Mouse (Mus musculus): ENCODE measurements around the gene Pfdn2. TPM values are rescaled to one million over a fixed set of nuclear protein-coding genes. Genes with fewer than 3 reads are reported as not detected.

Gene Pfdn2
- polyA plus RNA-seq, 1 experiment from 2014 or later: 99.2 TPM

GRCm38 (mm10) chr1:171328244-171328643 lies 17.2 kb upstream of the Pfdn2 start:
- H3K4me1 ChIP-seq (ENCODE audit: insufficient read depth, low read length): peaks cover 25% of the 10 kb centered on the region
- 24% methylated on average over 9 of the region's 9 CpGs for WGBS
- peak overlapping the region; percentile 100 for H3K27ac ChIP-seq (ENCODE audit: low read length)
- ATAC-seq (ENCODE audit: low FRiP score, low TSS enrichment): no peak
- no peaks in the 10 kb centered on the region for H3K9me3 ChIP-seq (ENCODE audit: low read length)
- 0 out of 2 replicates have a peak, but pooled peaks cover 5% of the 10 kb centered on the region for H3K36me3 ChIP-seq (ENCODE audit: insufficient read depth, low read length)
- peak overlapping the region; percentile 98 for H3K9ac ChIP-seq (replicated peaks; ENCODE audit: low read length)
- peak overlapping the region; percentile 92 for H3K4me2 ChIP-seq (replicated peaks; ENCODE audit: low read depth, low read length)
- H3K27me3 ChIP-seq (ENCODE audit: insufficient read depth, low read length): no peaks in the 10 kb centered on the region
- peak overlapping the region; percentile 87 for H3K4me3 ChIP-seq (ENCODE audit: low read length)

DNA sequence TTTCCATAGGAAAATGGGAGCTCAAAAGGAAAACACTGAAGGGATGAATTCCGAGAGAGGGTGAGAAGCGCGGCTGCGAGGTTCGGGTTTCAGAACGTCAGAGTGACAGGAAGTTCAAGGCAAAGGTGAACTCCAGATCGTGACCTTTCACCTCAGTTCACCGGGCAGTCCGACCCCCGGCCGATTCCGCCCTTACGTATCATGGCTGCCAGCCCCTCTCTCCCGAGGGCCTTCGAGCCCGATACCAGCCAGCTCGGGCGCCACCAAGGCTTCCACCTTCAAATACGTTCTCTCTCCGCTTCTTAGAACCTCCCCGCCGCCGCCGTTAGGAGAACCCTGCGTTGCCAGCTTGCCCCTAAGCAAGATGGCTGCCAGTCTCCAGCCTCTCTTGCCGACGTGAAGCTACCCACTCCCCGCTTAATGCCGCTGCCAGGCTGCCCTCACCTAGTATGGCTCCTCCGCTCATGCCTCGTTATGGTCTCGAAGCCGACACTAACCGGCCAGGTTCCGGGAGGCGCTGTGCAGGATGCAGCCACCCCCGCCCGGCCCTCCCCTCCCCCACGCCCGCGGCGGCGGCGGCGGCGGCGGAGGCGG lies 16.5 kb upstream of the Pfdn2 start, which contains the start of gene Dedd:
Gene Dedd, plus strand, starts transcription at position 307 of the 594 bp plus-strand sequence.
- 1% methylated on average over 43 of the region's 48 CpGs for WGBS
- 0 out of 2 replicates have a peak, but pooled peaks cover 9% of the 10 kb centered on the region for H3K36me3 ChIP-seq (ENCODE audit: insufficient read depth, low read length)
- H3K27me3 ChIP-seq (ENCODE audit: insufficient read depth, low read length): no peaks in the 10 kb centered on the region
- H3K9me3 ChIP-seq (ENCODE audit: low read length): no peaks in the 10 kb centered on the region
- peak within 1 kb of the TSS; percentile 100 for H3K27ac ChIP-seq (ENCODE audit: low read length)
- peak within 1 kb of the TSS; percentile 87 for H3K4me3 ChIP-seq (ENCODE audit: low read length)
- peak within 1 kb of the TSS; percentile 92 for H3K4me2 ChIP-seq (replicated peaks; ENCODE audit: low read depth, low read length)
- ATAC-seq (ENCODE audit: low FRiP score, low TSS enrichment): peak; percentile 94
- peak within 1 kb of the TSS; percentile 98 for H3K9ac ChIP-seq (replicated peaks; ENCODE audit: low read length)
- H3K4me1 ChIP-seq (ENCODE audit: insufficient read depth, low read length): peaks cover 25% of the 10 kb centered on the region

GRCm38 (mm10) chr1:171329433-171330215 lies 15.8 kb upstream of the Pfdn2 start:
- Histone ChIP-seq H3K36me3 (ENCODE audit: insufficient read depth, low read length) (0 out of 2 replicates have a peak, but pooled peaks cover 9% of the 10 kb centered on the region), H3K4me2 (replicated peaks; ENCODE audit: low read depth, low read length) (peak overlapping the region; percentile 92), H3K9ac (replicated peaks; ENCODE audit: low read length) (peak overlapping the region; percentile 98), H3K27me3 (ENCODE audit: insufficient read depth, low read length) (no peaks in the 10 kb centered on the region), H3K4me3 (ENCODE audit: low read length) (peak overlapping the region; percentile 87), H3K4me1 (ENCODE audit: insufficient read depth, low read length) (peaks cover 25% of the 10 kb centered on the region), H3K9me3 (ENCODE audit: low read length) (no peaks in the 10 kb centered on the region), H3K27ac (ENCODE audit: low read length) (peak overlapping the region; percentile 100)
- peak; percentile 88 for ATAC-seq (ENCODE audit: low FRiP score, low TSS enrichment)
- WGBS: under 1% methylated on average over 39 of the region's 61 CpGs

- no peaks in the 10 kb centered on the region for H3K27me3 ChIP-seq (ENCODE audit: insufficient read depth, low read length)
- ATAC-seq (ENCODE audit: low FRiP score, low TSS enrichment): no peak
- H3K36me3 ChIP-seq (ENCODE audit: insufficient read depth, low read length): 0 out of 2 replicates have a peak, but pooled peaks cover 9% of the 10 kb centered on the region
- peak overlapping the region; percentile 100 for H3K27ac ChIP-seq (ENCODE audit: low read length)
- no peaks in the 10 kb centered on the region for H3K9me3 ChIP-seq (ENCODE audit: low read length)
- H3K4me2 ChIP-seq (replicated peaks; ENCODE audit: low read depth, low read length): peak overlapping the region; percentile 92
- peaks cover 25% of the 10 kb centered on the region for H3K4me1 ChIP-seq (ENCODE audit: insufficient read depth, low read length)
- H3K9ac ChIP-seq (replicated peaks; ENCODE audit: low read length): peak overlapping the region; percentile 98
- WGBS: under 1% methylated on average over 4 of the region's 4 CpGs
- H3K4me3 ChIP-seq (ENCODE audit: low read length): peak overlapping the region; percentile 87
Observed at GRCm38 (mm10) chr1:171330216-171330560, 15.3 kb upstream of the Pfdn2 start.

GRCm38 (mm10) chr1:171342262-171343207 lies 2.9 kb upstream of the Pfdn2 start:
- Histone ChIP-seq H3K27ac (ENCODE audit: low read length) (no peak overlapping the region), H3K4me2 (replicated peaks; ENCODE audit: low read depth, low read length) (no peak overlapping the region), H3K36me3 (ENCODE audit: insufficient read depth, low read length) (peaks cover 46% of the 10 kb centered on the region), H3K9me3 (ENCODE audit: low read length) (no peaks in the 10 kb centered on the region), H3K4me1 (ENCODE audit: insufficient read depth, low read length) (peaks cover 21% of the 10 kb centered on the region), H3K9ac (replicated peaks; ENCODE audit: low read length) (no peak overlapping the region), H3K27me3 (ENCODE audit: insufficient read depth, low read length) (no peaks in the 10 kb centered on the region), H3K4me3 (ENCODE audit: low read length) (no peak overlapping the region)
- 89% methylated on average over 16 of the region's 16 CpGs for WGBS
- ATAC-seq (ENCODE audit: low FRiP score, low TSS enrichment): 0 out of 2 replicates have a peak, but pooled peaks have one; percentile 5

- Histone ChIP-seq H3K27me3 (ENCODE audit: insufficient read depth, low read length) (no peaks in the 10 kb centered on the region), H3K4me3 (ENCODE audit: low read length) (0 out of 2 replicates have a peak overlapping the region, but pooled peaks have one; percentile 90), H3K4me1 (ENCODE audit: insufficient read depth, low read length) (peaks cover 21% of the 10 kb centered on the region), H3K9ac (replicated peaks; ENCODE audit: low read length) (no peak overlapping the region), H3K36me3 (ENCODE audit: insufficient read depth, low read length) (peaks cover 34% of the 10 kb centered on the region), H3K27ac (ENCODE audit: low read length) (no peak overlapping the region), H3K4me2 (replicated peaks; ENCODE audit: low read depth, low read length) (peak overlapping the region; percentile 66), H3K9me3 (ENCODE audit: low read length) (no peaks in the 10 kb centered on the region)
- ATAC-seq (ENCODE audit: low FRiP score, low TSS enrichment): peak; percentile 32; the same call in 1 of the 2 replicates
- 79% methylated on average over 8 of the region's 9 CpGs for WGBS
Observed at GRCm38 (mm10) chr1:171343922-171344677, 1.4 kb upstream of the Pfdn2 start.

DNA sequence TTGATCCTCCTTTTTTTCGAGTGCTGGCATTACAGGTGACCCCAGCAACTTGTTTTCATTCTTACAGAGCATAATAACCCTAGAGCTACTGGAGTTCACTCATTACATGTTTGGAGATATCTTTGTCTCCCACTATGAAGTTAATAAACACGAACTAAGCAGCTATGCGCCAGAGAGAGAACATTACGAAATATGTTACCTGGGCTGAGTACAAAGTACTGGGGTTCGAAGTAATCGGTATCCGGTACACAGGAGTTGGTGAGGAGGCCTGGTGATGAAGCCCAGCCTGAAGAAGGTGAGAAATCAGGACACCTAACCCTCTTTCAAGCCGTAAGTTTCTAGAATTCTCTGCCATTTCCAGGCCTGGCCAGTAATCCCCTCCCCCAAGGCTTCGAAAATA lies 755 bp upstream of the Pfdn2 start:
- WGBS: 70% methylated on average over 9 of the region's 9 CpGs
- no peak for ATAC-seq (ENCODE audit: low FRiP score, low TSS enrichment)
- H3K9me3 ChIP-seq (ENCODE audit: low read length): no peaks in the 10 kb centered on the region
- peaks cover 30% of the 10 kb centered on the region for H3K36me3 ChIP-seq (ENCODE audit: insufficient read depth, low read length)
- peaks cover 21% of the 10 kb centered on the region for H3K4me1 ChIP-seq (ENCODE audit: insufficient read depth, low read length)
- H3K4me2 ChIP-seq (replicated peaks; ENCODE audit: low read depth, low read length): peak overlapping the region; percentile 66
- H3K4me3 ChIP-seq (ENCODE audit: low read length): peak overlapping the region; percentile 90
- H3K27ac ChIP-seq (ENCODE audit: low read length): no peak overlapping the region
- peak overlapping the region; percentile 81 for H3K9ac ChIP-seq (replicated peaks; ENCODE audit: low read length)
- H3K27me3 ChIP-seq (ENCODE audit: insufficient read depth, low read length): no peaks in the 10 kb centered on the region

GRCm38 (mm10) chr1:171346095-171346450 lies 603 bp downstream of the Pfdn2 start:
- WGBS: 0% methylated on average over 14 of the region's 14 CpGs
- Histone ChIP-seq H3K4me3 (ENCODE audit: low read length) (peak overlapping the region; percentile 90), H3K4me2 (replicated peaks; ENCODE audit: low read depth, low read length) (peak overlapping the region; percentile 66), H3K9me3 (ENCODE audit: low read length) (no peaks in the 10 kb centered on the region), H3K4me1 (ENCODE audit: insufficient read depth, low read length) (peaks cover 21% of the 10 kb centered on the region), H3K9ac (replicated peaks; ENCODE audit: low read length) (peak overlapping the region; percentile 81), H3K27ac (ENCODE audit: low read length) (peak overlapping the region; percentile 40; the same call in 1 of the 2 replicates), H3K36me3 (ENCODE audit: insufficient read depth, low read length) (peaks cover 18% of the 10 kb centered on the region), H3K27me3 (ENCODE audit: insufficient read depth, low read length) (no peaks in the 10 kb centered on the region)
- no peak for ATAC-seq (ENCODE audit: low FRiP score, low TSS enrichment)

GRCm38 (mm10) chr1:171348665-171349064 lies 3.2 kb downstream of the Pfdn2 start:
- WGBS: 88% methylated on average over 3 of the region's 3 CpGs
- no peaks in the 10 kb centered on the region for H3K36me3 ChIP-seq (ENCODE audit: insufficient read depth, low read length)
- H3K4me1 ChIP-seq (ENCODE audit: insufficient read depth, low read length): peaks cover 20% of the 10 kb centered on the region
- H3K4me2 ChIP-seq (replicated peaks; ENCODE audit: low read depth, low read length): no peak overlapping the region
- no peak overlapping the region for H3K9ac ChIP-seq (replicated peaks; ENCODE audit: low read length)
- no peak overlapping the region for H3K27ac ChIP-seq (ENCODE audit: low read length)
- H3K9me3 ChIP-seq (ENCODE audit: low read length): no peaks in the 10 kb centered on the region
- no peaks in the 10 kb centered on the region for H3K27me3 ChIP-seq (ENCODE audit: insufficient read depth, low read length)
- no peak for ATAC-seq (ENCODE audit: low FRiP score, low TSS enrichment)
- no peak overlapping the region for H3K4me3 ChIP-seq (ENCODE audit: low read length)
